Mouse (Mus musculus) gastrocnemius, postnatal 36 days (tissue): ENCODE results near the gene Fxyd6. TPM values are rescaled to one million over a fixed set of nuclear protein-coding genes. Genes with fewer than 3 reads are reported as not detected.

ENCODE experiments used
- DNase-seq, 2 experiments: peaks; one replicate each; pipeline ENCODE4 v3.0.0; 2022
- intact Hi-C: fragments of 180-260 bp; cut with DNase I; formaldehyde crosslinking; loops from one replicate; pipeline ENCODE4 v1.15.1; 2025
- total RNA-seq, 2 experiments: library from RNA; stranded (reverse); gene quantifications; 2 replicates each; pipeline ENCODE4 v1.2.3; 2021

Gene Fxyd6
- total RNA-seq, 2 experiments from 2014 or later: 24.2 to 33.4 TPM

DNA sequence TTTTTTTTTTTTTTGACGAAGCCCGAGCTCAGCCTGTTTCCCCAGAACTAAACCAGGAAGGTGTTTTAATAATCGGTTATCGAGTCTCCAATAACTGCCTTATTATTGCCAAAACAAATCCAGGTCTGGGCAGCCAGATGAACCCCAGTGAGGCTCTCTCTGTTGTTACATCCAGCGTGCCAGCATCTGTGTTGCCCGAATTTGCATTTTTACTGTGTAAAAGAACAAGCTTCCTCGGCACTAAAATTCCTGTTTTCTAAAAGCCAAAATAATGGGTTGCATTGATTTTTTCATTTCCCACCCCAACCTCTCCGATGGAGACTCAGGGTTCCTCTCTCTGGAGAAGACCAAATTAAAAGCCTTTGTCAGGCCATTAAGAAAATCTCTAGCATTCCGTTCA lies 63.1 kb downstream of the Fxyd6 start:
- DNase-seq: no peak
- intact Hi-C loops: no loop called here

DNA sequence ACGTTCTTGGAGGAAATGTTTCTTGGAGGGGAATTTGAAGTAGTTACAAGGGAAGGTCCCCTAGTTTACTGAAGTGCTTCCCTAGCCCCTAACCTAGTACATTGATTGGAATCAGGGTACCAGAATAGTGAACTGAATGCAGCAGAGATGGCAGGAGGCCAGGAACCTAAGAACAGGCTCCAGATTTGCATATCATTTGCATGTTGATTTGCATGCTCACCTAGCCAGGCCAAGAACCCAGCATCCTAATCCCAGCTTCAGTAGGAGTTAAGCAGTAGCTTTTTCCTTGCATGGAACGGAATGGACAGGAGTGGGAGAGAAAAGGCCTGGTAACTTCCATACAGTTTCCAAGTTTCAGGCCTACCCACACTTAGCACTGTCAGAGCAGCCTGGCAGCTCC lies 64.2 kb downstream of the Fxyd6 start:
- intact Hi-C loops: no loop called here
- no peak for DNase-seq

DNA sequence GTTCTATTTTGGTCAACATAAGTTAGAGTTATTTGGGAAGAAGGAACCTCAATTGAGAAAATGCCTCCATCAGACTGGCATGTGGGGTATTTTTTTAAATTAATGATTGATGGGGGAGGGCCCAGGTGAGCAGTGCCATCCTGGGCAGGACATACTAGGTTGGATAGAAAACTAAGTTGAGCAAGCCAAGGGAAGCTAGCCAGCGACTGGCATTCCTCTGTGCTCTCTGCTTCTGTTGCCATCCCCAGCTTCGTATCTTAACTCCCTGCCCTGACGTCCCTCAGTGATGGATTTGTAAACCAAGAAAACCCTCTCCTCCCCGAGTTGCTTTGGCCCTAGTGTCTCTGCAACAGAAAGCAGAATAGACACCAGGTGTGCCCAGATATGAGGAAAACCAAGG lies 69.0 kb downstream of the Fxyd6 start:
- DNase-seq: no peak
- intact Hi-C loops: no loop called here

GRCm38 (mm10) chr9:45440083-45440784 lies 70.2 kb downstream of the Fxyd6 start:
- DNase-seq: no peak
- intact Hi-C loops: no loop called here

DNA sequence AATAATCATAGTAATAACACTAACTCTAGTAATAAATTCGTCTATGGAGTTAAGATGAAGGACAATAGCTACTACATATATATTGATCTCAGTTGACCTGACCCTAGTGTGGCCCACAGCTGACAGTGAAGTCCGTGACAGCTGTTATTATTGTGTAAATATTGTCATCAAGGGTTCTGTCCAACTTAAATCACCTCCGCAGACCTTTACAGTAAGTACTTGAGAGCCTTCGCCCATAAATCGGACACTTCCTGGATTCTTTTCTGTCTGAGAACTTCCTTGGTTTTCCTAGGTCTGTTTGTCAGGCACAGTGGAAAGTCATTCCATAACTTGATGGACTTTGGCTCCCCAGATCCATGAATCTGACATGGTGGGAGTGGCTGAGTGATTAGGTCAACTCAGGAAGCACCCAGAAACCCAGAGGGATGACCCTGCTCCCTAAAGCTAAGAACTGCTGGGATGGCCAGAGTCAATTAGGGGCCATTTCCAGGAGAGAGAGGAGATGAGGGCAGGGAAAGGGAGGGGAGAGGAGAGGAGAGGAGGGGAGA lies 74.3 kb downstream of the Fxyd6 start:
- intact Hi-C loops: no loop called here
- DNase-seq: no peak

Other genes with a start within 250 kb of the Fxyd6 start
- gene Scn4b, start 231.8 kb upstream of the Fxyd6 start, total RNA-seq: 100 to 1,000 TPM; 209 to 240 TPM
- 1 to 10 TPM in 1 of 2 experiments, under 1 TPM in 1; 0.92 to 1.7 TPM for gene BC049352, start 188.2 kb upstream of the Fxyd6 start, total RNA-seq
- gene Tmprss4, start 166.1 kb upstream of the Fxyd6 start, total RNA-seq: not detected
- under 1 TPM; 0.28 to 0.62 TPM for gene Il10ra, start 101.0 kb upstream of the Fxyd6 start, total RNA-seq
- under 1 TPM; 0.22 to 0.43 TPM for gene Tmprss13, start 51.1 kb upstream of the Fxyd6 start, total RNA-seq
- 1 to 10 TPM; 1.4 to 2.6 TPM for gene Fxyd2, start 29.5 kb downstream of the Fxyd6 start, total RNA-seq
- not detected for gene Dscaml1, start 56.4 kb downstream of the Fxyd6 start, total RNA-seq